Mouse (Mus musculus) telencephalon, adult 2 months (tissue): Measurements from ENCODE around the gene Cbr2.
A peak's percentile ranks its signal among the peaks of the same experiment; 100 is the strongest.
"Not testable (repeated sequence)": the region's sequence is repeated elsewhere in the genome, so short reads cannot be mapped to it uniquely, and the experiment has no call there.

Experiments used
- DNase-seq: peaks from one replicate; pipeline ENCODE4 v3.0.0-alpha.2; 2011; ENCODE audit warnings: low read depth, low spot score

The Cbr2 gene

GRCm38 (mm10) chr11:120731395-120731794 lies 519 bp downstream of the Cbr2 start:
- DNase-seq = no peak

- no peak for DNase-seq
Observed at GRCm38 (mm10) chr11:120730331-120730870, 1.5 kb downstream of the Cbr2 start.

- not testable (repeated sequence) for DNase-seq
Observed at GRCm38 (mm10) chr11:120729432-120730050, 2.4 kb downstream of the Cbr2 start.

GRCm38 (mm10) chr11:120728530-120729240 lies 3.2 kb downstream of the Cbr2 start:
- DNase-seq = no peak

GRCm38 (mm10) chr11:120727564-120727963 lies 4.3 kb downstream of the Cbr2 start:
- DNase-seq = no peak

- DNase-seq = peak; percentile 63
Observed at GRCm38 (mm10) chr11:120727169-120727527, 4.8 kb downstream of the Cbr2 start, which contains the start of gene Dcxr. Gene Dcxr (minus strand): TSS chr11:120727281.

- no peak for DNase-seq
Observed at GRCm38 (mm10) chr11:120726243-120727168, 5.4 kb downstream of the Cbr2 start.

- DNase-seq = no peak
Observed at GRCm38 (mm10) chr11:120723509-120723908, 8.4 kb downstream of the Cbr2 start.

- no peak for DNase-seq
Observed at GRCm38 (mm10) chr11:120722761-120723382, 9.0 kb downstream of the Cbr2 start.

- DNase-seq = no peak
Observed at GRCm38 (mm10) chr11:120722067-120722630, 9.8 kb downstream of the Cbr2 start.

GRCm38 (mm10) chr11:120721124-120722066 lies 10.5 kb downstream of the Cbr2 start, which contains the start of gene Rac3:
Gene Rac3 (plus strand): TSS chr11:120721470.
- no peak for DNase-seq

- peak; percentile 72 for DNase-seq
Observed at GRCm38 (mm10) chr11:120720450-120720849, 11.5 kb downstream of the Cbr2 start.

GRCm38 (mm10) chr11:120719841-120720376 lies 12.0 kb downstream of the Cbr2 start:
- no peak for DNase-seq

- no peak for DNase-seq
Observed at GRCm38 (mm10) chr11:120719242-120719641, 12.7 kb downstream of the Cbr2 start.

- no peak for DNase-seq
Observed at GRCm38 (mm10) chr11:120715131-120715530, 16.8 kb downstream of the Cbr2 start.

GRCm38 (mm10) chr11:120714546-120714945 lies 17.4 kb downstream of the Cbr2 start:
- no peak for DNase-seq

- DNase-seq = peak; percentile 98
Observed at GRCm38 (mm10) chr11:120713580-120714518, 18.1 kb downstream of the Cbr2 start, which contains the start of the genes Cenpx and Lrrc45. Gene Cenpx (minus strand): TSS chr11:120713738. Gene Lrrc45 (plus strand): TSS chr11:120713925.
